Comparison of ENCODE assay signal across 8 mouse cellular contexts in genomic region chr5:148959068-148959990, GRCm38 (mm10). TPM values are rescaled to one million over a fixed set of nuclear protein-coding genes. Genes with fewer than 3 reads are reported as not detected.
DNase-seq lines count a peak whose midpoint lies in the region; ATAC-seq and TF ChIP-seq lines count a peak whose summit lies in the region.

No protein-coding gene starts in this region.

- H3K4me3 ChIP-seq in ES-E14 (ENCODE audit: insufficient read depth in 1 of 2, low read depth in 1 of 2, low read length in 2 of 2, poor library complexity in 1 of 2, severe bottlenecking in 1 of 2): peak overlapping the region; percentile 46 to 50
- peak overlapping the region; percentile 32 for H3K4me3 ChIP-seq in forebrain, embryonic 14.5 days (ENCODE audit: low read depth, low read length)
- H3K4me3 ChIP-seq in hindbrain, embryonic 13.5 days: peak overlapping the region; percentile 42
- peak overlapping the region; percentile 41 for H3K4me3 ChIP-seq in lung, embryonic 15.5 days
- H3K4me3 ChIP-seq in olfactory bulb, adult 2 months (ENCODE audit: insufficient read depth, low read depth, low read length): peak overlapping the region; percentile 49

- peaks cover 9 to 28% of the 10 kb centered on the region in 2 experiments; a peak in 3 of 4 replicates for H3K4me1 ChIP-seq in ES-E14 (ENCODE audit: control insufficient read depth in 2 of 2, insufficient read depth in 2 of 2, low read length in 2 of 2, poor library complexity in 1 of 2)
- peaks cover 4% of the 10 kb centered on the region; the same call in 1 of the 2 replicates for H3K4me1 ChIP-seq in forebrain, embryonic 14.5 days (ENCODE audit: control insufficient read depth, insufficient read depth, low read length)
- peaks cover 20% of the 10 kb centered on the region for H3K4me1 ChIP-seq in hindbrain, embryonic 13.5 days (replicated peaks)
- H3K4me1 ChIP-seq in lung, embryonic 15.5 days: peaks cover 23% of the 10 kb centered on the region
- H3K4me1 ChIP-seq in olfactory bulb, adult 2 months (ENCODE audit: control insufficient read depth, insufficient read depth, low read length): peaks cover 24% of the 10 kb centered on the region

- in situ Hi-C loops in ES-E14 (cut with MboI; ENCODE audit: low sequenced_read_pairs in 2 of 2, unreplicated experiment in 2 of 2): no loop called here

- peak; percentile 76 for ATAC-seq in forebrain, embryonic 14.5 days
- ATAC-seq in hindbrain, embryonic 13.5 days (ENCODE audit: low FRiP score): peak; percentile 82
- peak; percentile 79 for ATAC-seq in lung, embryonic 15.5 days (ENCODE audit: borderline replicate concordance, extremely low read depth, low FRiP score, low TSS enrichment)

- H3K27ac ChIP-seq in ES-E14 (ENCODE audit: insufficient read depth, low read depth, low read length, poor library complexity, severe bottlenecking): peak overlapping the region; percentile 19; the same call in 1 of the 2 replicates
- no peak overlapping the region for H3K27ac ChIP-seq in forebrain, embryonic 14.5 days (ENCODE audit: low read depth, low read length)
- H3K27ac ChIP-seq in hindbrain, embryonic 13.5 days: no peak overlapping the region
- H3K27ac ChIP-seq in lung, embryonic 15.5 days: peak overlapping the region; percentile 36; the same call in 1 of the 2 replicates
- H3K27ac ChIP-seq in olfactory bulb, adult 2 months (ENCODE audit: insufficient read depth, low read depth, low read length): peak overlapping the region; percentile 54

- peak overlapping the region; percentile 79 for H3K4me2 ChIP-seq in forebrain, embryonic 14.5 days (ENCODE audit: low read length)
- H3K4me2 ChIP-seq in hindbrain, embryonic 13.5 days: peak overlapping the region; percentile 83
- peak overlapping the region; percentile 85 for H3K4me2 ChIP-seq in lung, embryonic 15.5 days

- no peaks in the 10 kb centered on the region for H3K9me3 ChIP-seq in ES-E14 (ENCODE audit: control insufficient read depth, insufficient read depth, low read depth, low read length)
- H3K9me3 ChIP-seq in forebrain, embryonic 14.5 days (replicated peaks; ENCODE audit: control insufficient read depth, low read length): no peaks in the 10 kb centered on the region
- no peaks in the 10 kb centered on the region for H3K9me3 ChIP-seq in hindbrain, embryonic 13.5 days
- no peaks in the 10 kb centered on the region for H3K9me3 ChIP-seq in lung, embryonic 15.5 days

- peak overlapping the region; percentile 38; the same call in 1 of the 2 replicates for H3K9ac ChIP-seq in ES-E14 (ENCODE audit: insufficient read depth, low read depth, low read length, poor library complexity, severe bottlenecking)
- H3K9ac ChIP-seq in forebrain, embryonic 14.5 days (ENCODE audit: low read length): peak overlapping the region; percentile 56
- peak overlapping the region; percentile 64 for H3K9ac ChIP-seq in hindbrain, embryonic 13.5 days
- 0 out of 2 replicates have a peak overlapping the region, but pooled peaks have one; percentile 12 for H3K9ac ChIP-seq in lung, embryonic 15.5 days

- H3K36me3 ChIP-seq in ES-E14 (ENCODE audit: control insufficient read depth, insufficient read depth, low read length, poor library complexity, severe bottlenecking): peaks cover 2% of the 10 kb centered on the region; the same call in 1 of the 2 replicates
- H3K36me3 ChIP-seq in forebrain, embryonic 14.5 days (ENCODE audit: control insufficient read depth, insufficient read depth, low read length): no peaks in the 10 kb centered on the region
- no peaks in the 10 kb centered on the region for H3K36me3 ChIP-seq in hindbrain, embryonic 13.5 days
- no peaks in the 10 kb centered on the region for H3K36me3 ChIP-seq in lung, embryonic 15.5 days

- no peak for TF ChIP-seq POLR2A in olfactory bulb, adult 2 months (IDR thresholded peaks at IDR 0.05; ENCODE audit: insufficient read depth, low read depth, low read length)

- H3K27me3 ChIP-seq in forebrain, embryonic 14.5 days (replicated peaks; ENCODE audit: control insufficient read depth, insufficient read depth, low read length): no peaks in the 10 kb centered on the region
- H3K27me3 ChIP-seq in hindbrain, embryonic 13.5 days: peaks cover 9% of the 10 kb centered on the region
- no peaks in the 10 kb centered on the region for H3K27me3 ChIP-seq in lung, embryonic 15.5 days

- no peak for TF ChIP-seq CTCF in olfactory bulb, adult 2 months (IDR thresholded peaks at IDR 0.05; ENCODE audit: insufficient read depth, low read depth, low read length)

- no peak for DNase-seq in ES-E14 (ENCODE audit: low read depth, low spot score)
- peak; percentile 75 for DNase-seq in c-Kit-positive CD71-negative TER-119-negative erythroid progenitor cells, embryonic 14.5 days (ENCODE audit: low read depth)
- peak; percentile 38 for DNase-seq in forebrain, embryonic 14.5 days (ENCODE audit: low spot score)
- DNase-seq in layer of hippocampus, adult 9-11 months: peak; percentile 83
- DNase-seq in thymus, postnatal 14 days: peak; percentile 91

- WGBS in forebrain, embryonic 14.5 days: 2% methylated on average over 34 of the region's 39 CpGs
- 3% methylated on average over 39 of the region's 39 CpGs for WGBS in hindbrain, embryonic 13.5 days
- under 1% methylated on average over 36 of the region's 39 CpGs for WGBS in lung, embryonic 15.5 days
- 4% methylated on average over 39 of the region's 39 CpGs for WGBS in olfactory bulb, adult 2 months

TF ChIP-seq in ES-E14, 5 proteins besides CTCF, POLR2A, EP300 and RAD21:
- TF ChIP-seq HCFC1 (IDR thresholded peaks at IDR 0.05; ENCODE audit: borderline replicate concordance, insufficient read depth, low read length): no peak
- TF ChIP-seq MAFK (IDR thresholded peaks at IDR 0.05; ENCODE audit: insufficient read depth, low read depth, low read length): no peak
- no peak for TF ChIP-seq ZC3H11A (IDR thresholded peaks at IDR 0.05; ENCODE audit: borderline replicate concordance, low read depth, low read length)
- no peak for TF ChIP-seq CHD2 (IDR thresholded peaks at IDR 0.05; ENCODE audit: low read depth, low read length)
- no peak for TF ChIP-seq ZNF384 (IDR thresholded peaks at IDR 0.05; ENCODE audit: low read depth, low read length)
TF ChIP-seq in ES-E14: peak in this region for 0.

RNA-seq across cellular contexts. Expression of gene Katnal1, which starts 30.2 kb away (rescaled TPM):
- total RNA-seq in ES-E14 (2012; rRNA removed): 5.8 and 6.4 TPM in 2 replicates
- polyA plus RNA-seq in forebrain, embryonic 14.5 days (2014; fragmentation: Nextera tagmentation; extraction: Ambion mirVana): 30.6 and 34.0 TPM in 2 replicates
- polyA plus RNA-seq in hindbrain, embryonic 13.5 days (2015; fragmentation: Nextera tagmentation; extraction: Ambion mirVana): 33.4 and 34.4 TPM in 2 replicates
- polyA plus RNA-seq in lung, embryonic 15.5 days (2015; fragmentation: Nextera tagmentation; extraction: Ambion mirVana): 11.9 and 12.5 TPM in 2 replicates
- not detected in 2 replicates for polyA plus RNA-seq in olfactory bulb, adult 2 months (2012; ENCODE audit: insufficient read depth, insufficient read length, low replicate concordance, missing spikeins)

RNA-seq across cellular contexts. Expression of gene Gm42791, which starts 35.6 kb away (rescaled TPM):
- total RNA-seq in ES-E14 (2012; rRNA removed): 0.48 TPM in 1 of 2 replicates, not detected in the other
- 8.4 TPM in 1 of 2 replicates, not detected in the other for polyA plus RNA-seq in forebrain, embryonic 14.5 days (2014; fragmentation: Nextera tagmentation; extraction: Ambion mirVana)
- 5.4 and 6.6 TPM in 2 replicates for polyA plus RNA-seq in hindbrain, embryonic 13.5 days (2015; fragmentation: Nextera tagmentation; extraction: Ambion mirVana)
- polyA plus RNA-seq in lung, embryonic 15.5 days (2015; fragmentation: Nextera tagmentation; extraction: Ambion mirVana): 3.3 and 4.0 TPM in 2 replicates
- polyA plus RNA-seq in olfactory bulb, adult 2 months (2012; ENCODE audit: insufficient read depth, insufficient read length, low replicate concordance, missing spikeins): not detected in 2 replicates

Comparison
In these comparisons a context has a peak if more than half of its experiments do, and no peak if none do; other contexts are left out.
1. H3K27ac ChIP-seq: peak in ES-E14 (single experiment), lung, embryonic 15.5 days (single experiment) and olfactory bulb, adult 2 months (single experiment); none in forebrain, embryonic 14.5 days (single experiment) and hindbrain, embryonic 13.5 days (single experiment).
2. H3K9ac ChIP-seq: peak in every context shown above with its lines; median percentile 64 in hindbrain, embryonic 13.5 days; 56 in forebrain, embryonic 14.5 days; 38 in ES-E14; 12 in lung, embryonic 15.5 days.
3. Peak in every context shown above with its lines, with median percentiles within 50 percentile points of each other: H3K4me3 ChIP-seq, ATAC-seq and H3K4me2 ChIP-seq.